Mouse (Mus musculus) right cerebral cortex, adult 18-20 months (tissue): ENCODE data around the gene Ube2k.
"Not testable (repeated sequence)": the region's sequence is repeated elsewhere in the genome, so short reads cannot be mapped to it uniquely, and the experiment has no call there.

Source experiments
- DNase-seq: peaks from one replicate; pipeline ENCODE4 v3.0.0; 2022; ENCODE audit warnings: mixed read lengths

Ube2k gene

GRCm38 (mm10) chr5:65536751-65537419 is at the start of gene Ube2k, which contains the start of gene Smim14:
Gene Ube2k (plus strand): TSS chr5:65537233.
Gene Smim14 (minus strand): TSS chr5:65537184.
- DNase-seq: peak; percentile 95

DNA sequence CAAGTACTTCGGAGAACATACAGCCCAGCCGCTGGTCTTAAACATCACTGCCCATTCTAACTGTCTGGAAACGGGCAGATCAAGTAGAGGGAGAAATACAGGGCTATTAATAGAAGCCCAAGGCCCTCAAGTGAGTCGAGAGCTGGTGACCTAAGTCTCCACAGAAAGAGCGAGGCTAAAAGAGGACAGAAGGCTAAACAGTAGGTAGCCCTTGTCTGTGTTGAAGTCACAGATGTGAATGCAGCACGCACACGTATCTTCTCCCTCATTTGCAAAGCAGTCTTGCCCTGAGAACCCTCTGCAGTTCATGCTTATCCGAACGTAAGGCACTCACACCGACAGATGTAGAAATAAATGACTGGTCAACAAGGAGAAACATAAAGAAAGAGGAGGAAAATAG is 49.7 kb upstream of the Ube2k start:
- DNase-seq: no peak

DNA sequence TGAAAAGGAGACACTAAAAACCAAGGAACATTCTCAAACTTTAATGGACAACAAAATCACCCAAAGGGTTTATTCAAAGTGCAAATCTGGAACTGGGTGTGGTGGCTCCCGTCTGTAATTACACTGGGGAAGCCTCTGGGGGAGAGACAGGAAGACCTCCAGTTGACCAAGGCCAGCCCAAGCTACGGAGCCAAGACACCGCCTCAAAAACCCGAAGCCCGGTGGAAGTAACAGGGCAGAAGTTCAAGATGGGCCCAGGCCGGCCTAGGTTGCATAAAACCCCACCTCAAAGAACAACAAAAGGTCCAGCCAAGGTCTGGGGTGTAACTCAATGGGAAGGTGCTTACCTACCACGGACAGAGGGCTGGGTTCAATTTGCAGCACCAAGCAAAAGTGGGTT is 48.3 kb upstream of the Ube2k start:
- DNase-seq: no peak

- DNase-seq: no peak
Measured at GRCm38 (mm10) chr5:65489830-65490229, 47.2 kb upstream of the Ube2k start.

DNA sequence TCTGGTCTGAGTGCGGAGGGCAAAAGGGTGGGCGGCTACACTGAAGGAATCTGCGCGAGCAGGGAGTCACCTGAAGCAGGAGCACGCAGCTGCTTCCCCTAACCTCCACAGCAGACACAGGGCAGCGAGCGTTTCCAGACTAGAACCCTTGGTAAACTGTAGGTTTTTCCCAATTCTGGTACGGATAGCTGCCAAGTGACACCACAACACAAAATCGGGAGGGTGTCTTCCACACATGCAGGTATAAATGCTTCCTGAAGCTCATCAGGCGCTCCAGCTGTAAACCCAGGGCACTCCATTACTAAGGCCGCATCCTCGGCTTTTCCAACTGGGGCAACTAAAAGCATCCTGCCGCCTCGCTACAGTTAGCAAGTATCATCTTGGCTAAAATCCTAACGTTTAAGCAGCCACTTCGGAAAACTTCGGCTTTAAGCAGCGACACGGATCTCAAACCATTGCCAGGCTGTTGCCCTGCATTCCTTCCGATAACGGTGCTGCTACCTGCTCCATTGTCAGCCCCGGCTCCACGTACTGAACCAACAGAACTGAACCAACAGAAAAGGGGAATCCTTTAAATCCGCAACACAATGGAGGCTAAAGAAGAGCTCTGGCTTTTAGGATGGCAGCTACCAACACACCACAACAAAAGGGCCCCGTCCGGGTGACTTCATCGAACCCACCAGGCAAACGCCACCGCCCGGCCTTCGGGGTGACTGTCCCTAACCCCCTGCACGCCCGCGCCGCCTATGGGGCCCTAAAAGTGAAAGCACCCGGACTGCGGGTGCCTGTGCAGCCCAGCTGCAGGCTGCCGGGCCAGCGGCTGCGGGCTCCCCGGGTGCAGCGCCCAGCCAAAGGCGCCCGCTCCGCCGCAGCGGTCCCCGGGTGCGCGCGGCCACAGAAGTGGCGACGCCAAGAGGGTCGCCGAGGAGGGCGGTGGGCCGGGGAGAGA is 45.0 kb upstream of the Ube2k start:
- DNase-seq: peak; percentile 67

- DNase-seq: peak; percentile 97
Measured at GRCm38 (mm10) chr5:65492716-65493531, 44.1 kb upstream of the Ube2k start, which contains the start of gene Gm43552. Gene Gm43552 (minus strand): TSS chr5:65492833.

DNA sequence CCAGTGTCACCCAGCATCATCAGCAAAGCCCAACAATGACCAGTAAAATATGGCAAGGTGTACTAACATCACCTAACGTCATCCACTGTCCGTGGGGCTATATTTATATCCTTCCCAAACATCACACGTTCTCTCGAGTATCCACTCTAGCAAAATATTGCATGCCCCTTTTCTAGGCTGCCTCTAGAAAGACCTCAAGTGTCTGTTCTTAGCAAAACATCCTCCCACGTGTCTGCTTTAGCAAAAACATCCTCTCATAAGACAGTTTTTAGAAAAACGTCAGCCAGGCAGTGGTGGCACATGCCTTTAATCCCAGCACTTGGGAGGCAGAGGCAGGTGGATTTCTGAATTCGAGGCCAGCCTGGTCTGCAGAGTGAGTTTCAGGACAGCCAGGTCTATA is 36.8 kb upstream of the Ube2k start:
- DNase-seq: no peak

DNA sequence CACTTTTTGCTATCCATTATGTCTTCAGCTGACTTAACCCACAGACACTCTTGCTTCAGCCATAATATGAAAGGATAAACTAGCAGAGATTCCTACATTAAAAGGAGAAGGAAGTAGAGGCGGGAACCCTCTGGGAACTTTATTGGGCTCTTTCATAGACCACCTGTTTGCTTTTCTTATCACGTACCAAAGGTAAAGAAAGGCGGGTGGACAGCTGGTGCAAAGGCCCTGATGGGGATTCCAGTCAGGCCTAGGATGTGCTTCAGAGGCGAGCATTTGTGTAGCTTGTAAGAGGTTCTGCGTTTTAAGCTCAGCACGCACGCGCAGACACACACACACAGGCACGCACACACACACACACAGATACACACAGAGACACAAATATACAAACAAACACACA is 35.6 kb upstream of the Ube2k start:
- DNase-seq: no peak

- DNase-seq: no peak
Measured at GRCm38 (mm10) chr5:65505786-65506185, 31.2 kb upstream of the Ube2k start.

- DNase-seq: no peak
Measured at GRCm38 (mm10) chr5:65508395-65508794, 28.6 kb upstream of the Ube2k start.

DNA sequence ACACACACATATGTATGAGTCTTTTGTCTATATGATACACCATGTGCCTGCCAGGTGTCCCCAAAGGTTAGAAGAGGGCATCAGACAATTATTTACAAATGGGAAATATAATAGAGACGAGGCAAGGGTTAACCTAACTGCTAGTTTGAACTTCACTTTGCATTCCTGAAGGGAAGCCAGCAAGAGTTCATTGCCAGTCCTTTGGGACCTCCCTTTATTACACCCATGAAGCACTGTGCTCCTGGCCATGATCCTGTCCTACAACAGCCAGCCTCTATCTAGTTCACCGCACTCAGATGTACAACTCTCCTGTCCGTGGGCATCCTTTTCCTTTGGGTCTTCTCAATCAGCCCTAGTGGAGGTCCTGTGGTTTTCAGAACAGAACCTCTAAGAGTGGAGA is 23.5 kb upstream of the Ube2k start:
- no peak for DNase-seq

DNA sequence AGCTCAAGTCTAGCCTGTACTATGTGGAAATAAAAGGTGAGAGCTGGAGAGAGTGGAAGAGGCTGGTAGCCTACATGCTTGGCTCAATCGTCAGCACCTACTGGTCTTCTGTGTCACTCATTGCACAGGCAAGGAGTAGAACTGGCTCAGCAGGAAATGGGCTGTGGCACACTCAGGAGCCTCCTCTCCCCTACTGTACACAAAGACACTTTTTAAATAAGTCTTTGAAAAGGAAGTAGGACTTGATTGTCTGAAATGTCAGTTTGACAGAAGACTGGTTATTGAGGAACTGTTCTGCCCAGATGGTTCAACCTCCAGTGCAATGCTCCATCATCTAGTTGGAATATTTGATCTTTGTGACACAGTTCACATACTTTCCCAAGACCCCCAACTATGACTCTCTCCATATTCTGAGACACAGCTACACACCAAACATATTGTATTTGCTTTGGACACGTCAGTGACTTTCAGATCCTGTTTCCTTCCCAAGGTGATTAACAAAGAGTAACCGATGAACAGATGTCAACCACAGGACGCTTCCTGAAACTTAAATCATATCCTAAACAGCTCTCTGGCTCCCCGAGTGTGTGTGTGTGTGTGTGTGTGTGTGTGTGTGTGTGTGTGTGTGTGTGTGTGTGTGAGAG is 22.3 kb upstream of the Ube2k start:
- DNase-seq: no peak

GRCm38 (mm10) chr5:65521803-65522202 is 15.2 kb upstream of the Ube2k start:
- no peak for DNase-seq

- DNase-seq: no peak
Measured at GRCm38 (mm10) chr5:65524831-65525230, 12.2 kb upstream of the Ube2k start.

DNA sequence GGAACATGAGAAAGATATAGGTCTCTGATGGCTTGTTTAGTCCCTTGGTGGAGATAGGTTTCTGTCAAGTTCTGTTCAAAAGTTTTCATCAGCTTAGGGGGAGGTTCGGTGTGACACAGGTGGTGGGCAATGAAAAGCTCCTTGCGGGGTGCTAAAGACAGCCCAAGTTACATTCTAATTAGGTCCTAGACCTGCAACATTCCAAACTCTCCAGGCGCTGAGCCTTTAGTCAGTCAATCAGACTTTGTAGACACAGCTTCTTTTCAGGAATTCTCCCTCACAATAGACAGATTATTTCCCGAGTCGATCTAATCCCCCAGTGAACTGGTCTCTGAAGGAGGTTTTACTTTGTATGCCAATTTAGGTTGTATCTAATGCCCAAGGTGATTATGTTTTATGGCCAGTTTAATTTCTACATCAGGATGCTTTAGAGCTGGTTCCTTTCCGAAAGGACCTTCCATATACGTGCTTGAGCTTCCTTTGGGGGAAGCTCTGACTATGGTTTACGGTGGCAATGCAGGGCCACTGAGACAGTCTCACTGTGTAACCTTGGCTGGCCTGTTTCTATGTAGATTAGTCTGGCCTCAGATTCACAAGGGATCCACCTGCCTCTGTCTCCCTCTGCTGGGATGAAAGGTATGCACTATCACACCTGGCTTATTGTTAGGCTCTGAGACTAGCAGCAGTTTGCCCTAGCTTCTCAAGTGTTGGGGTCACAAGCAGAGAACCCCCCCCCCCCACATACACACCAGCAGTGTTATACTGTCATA is 11.2 kb upstream of the Ube2k start:
- DNase-seq: no peak

DNA sequence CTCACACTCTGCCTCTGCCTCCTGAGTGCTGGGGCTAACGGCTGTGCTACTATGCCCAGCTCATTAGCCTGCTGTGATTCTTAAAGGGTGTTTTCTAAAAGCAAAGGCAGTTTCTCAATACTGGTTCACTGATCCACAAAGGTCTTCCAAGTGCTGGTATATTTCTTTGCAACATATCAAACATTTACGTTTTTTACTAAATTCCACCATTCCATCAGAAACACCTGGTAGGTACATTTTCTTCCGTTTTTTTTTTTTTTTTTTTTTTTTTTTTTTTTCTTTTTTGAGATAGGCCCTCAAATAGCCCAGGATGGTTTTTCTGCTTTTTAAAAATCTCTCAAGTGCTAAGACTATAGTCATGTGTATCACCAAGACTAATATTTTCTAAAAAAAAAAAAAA is 5.8 kb upstream of the Ube2k start:
- DNase-seq: no peak

DNA sequence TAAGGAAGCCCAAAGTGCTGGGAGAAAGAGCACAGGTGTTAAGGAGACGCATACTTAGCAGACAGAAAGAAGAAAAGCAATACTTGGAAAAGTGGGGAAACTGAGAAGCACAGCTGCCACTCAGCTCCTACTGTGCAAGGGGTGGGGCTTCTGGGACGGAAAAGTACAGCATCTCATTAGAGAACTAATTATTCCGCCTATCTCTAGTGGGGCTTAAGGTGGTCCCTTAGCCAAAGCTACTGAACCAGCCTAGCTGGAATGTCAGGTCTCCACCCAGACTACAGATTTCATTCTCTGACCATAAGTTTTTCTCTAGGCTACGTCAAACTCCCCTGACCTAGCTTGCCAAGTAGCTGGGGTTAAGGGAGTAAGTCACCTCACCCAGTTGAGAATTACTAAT is 2.5 kb upstream of the Ube2k start:
- DNase-seq: no peak

GRCm38 (mm10) chr5:65535457-65536067 is 1.5 kb upstream of the Ube2k start:
- peak; percentile 5 for DNase-seq

DNA sequence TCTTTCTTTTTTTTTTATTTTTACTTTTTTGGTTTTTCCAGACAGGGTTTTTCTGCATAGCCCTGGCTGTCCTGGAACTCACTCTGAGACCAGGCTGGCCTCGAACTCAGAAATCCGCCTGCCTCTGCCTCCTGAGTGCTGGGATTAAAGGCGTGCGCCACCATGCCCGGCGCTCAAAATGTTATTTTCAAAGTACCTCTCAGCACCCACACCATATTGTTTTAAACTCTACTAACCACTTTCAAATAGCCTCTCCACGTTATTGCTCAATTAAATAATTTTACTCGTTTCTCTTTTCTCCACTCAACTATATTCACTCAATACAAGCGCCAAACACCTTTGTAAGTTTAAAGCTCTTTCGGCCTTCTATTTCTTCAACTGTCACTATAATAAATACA is 966 bp upstream of the Ube2k start:
- not testable (repeated sequence) for DNase-seq

- DNase-seq: peak; percentile 20
Measured at GRCm38 (mm10) chr5:65537420-65538071, 513 bp downstream of the Ube2k start.

DNA sequence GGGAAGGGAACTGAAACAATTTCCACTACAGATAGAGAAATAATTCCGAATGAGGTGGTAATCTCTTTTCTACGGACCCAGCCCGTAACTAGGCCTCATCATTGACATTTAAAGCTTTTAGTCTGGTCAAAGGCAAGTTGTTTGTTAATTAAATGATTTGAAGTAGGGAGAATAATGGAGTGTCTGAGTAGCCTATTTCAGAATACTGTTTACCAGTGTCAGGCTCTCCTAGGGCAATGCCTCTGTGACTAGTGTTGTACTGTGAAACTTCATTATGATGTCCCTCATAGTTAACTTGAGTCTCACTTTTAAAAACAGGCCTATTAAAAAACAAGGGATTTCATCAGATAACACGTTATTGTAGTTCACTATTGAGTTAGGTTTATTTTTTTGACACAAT is 1.1 kb downstream of the Ube2k start:
- DNase-seq: no peak
